In the genomic region with DNA sequence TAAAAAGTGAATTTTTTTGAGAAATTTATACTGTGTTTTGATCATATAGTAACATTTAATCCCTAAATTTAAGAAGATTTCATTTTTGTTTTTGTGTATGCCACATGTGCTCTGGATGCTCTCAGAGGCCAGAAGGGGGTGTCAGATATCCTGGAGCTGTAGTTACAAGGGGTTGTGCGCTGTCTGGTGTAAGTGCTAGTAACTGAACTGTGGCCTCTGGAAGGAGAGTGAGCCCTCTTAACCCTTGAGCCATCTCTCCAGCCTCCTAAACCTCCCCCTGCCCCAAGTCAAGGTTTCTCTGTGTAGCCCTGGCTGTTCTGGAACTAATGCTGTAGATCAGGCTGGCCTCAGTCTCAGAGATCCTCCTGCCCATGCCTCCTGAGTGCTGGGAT, we compare ENCODE assay signal across 17 mouse cellular contexts.
"Had no signal": no experiment of that assay in that cellular context is flagged by ENCODE, and none has a peak within 500 bp of the region (broad histone marks: within the 10 kb centered on the region; RNA-seq: fewer than 3 reads in every experiment).

No protein-coding gene starts in this region.

- ATAC-seq: hindbrain, postnatal 0 days; intestine, embryonic 16.5 days; liver, embryonic 12.5 days had no signal

- H3K27me3 ChIP-seq: heart, embryonic 13.5 days; heart, embryonic 15.5 days; hindbrain, embryonic 13.5 days; hindbrain, embryonic 15.5 days; kidney, embryonic 15.5 days; limb, embryonic 13.5 days; limb, embryonic 15.5 days; liver, embryonic 12.5 days had no signal

- H3K9me3 ChIP-seq: heart, embryonic 13.5 days; heart, embryonic 15.5 days; hindbrain, embryonic 13.5 days; hindbrain, embryonic 15.5 days; kidney, embryonic 15.5 days; limb, embryonic 13.5 days; limb, embryonic 15.5 days; liver, embryonic 12.5 days had no signal

- H3K27ac ChIP-seq: gastrocnemius, adult 2 months; heart, adult 2 months; heart, embryonic 13.5 days; heart, embryonic 15.5 days; hindbrain, embryonic 13.5 days; hindbrain, embryonic 15.5 days; hindbrain, postnatal 0 days; kidney, embryonic 15.5 days; kidney, postnatal 0 days; limb, embryonic 13.5 days; limb, embryonic 15.5 days; liver, embryonic 12.5 days; liver, embryonic 14.5 days had no signal

- H3K9ac ChIP-seq: heart, embryonic 13.5 days; heart, embryonic 15.5 days; hindbrain, embryonic 13.5 days; hindbrain, embryonic 15.5 days; kidney, embryonic 15.5 days; limb, embryonic 13.5 days; limb, embryonic 15.5 days; liver, embryonic 12.5 days; liver, embryonic 14.5 days had no signal

- H3K36me3 ChIP-seq: heart, embryonic 13.5 days; heart, embryonic 15.5 days; hindbrain, embryonic 13.5 days; hindbrain, embryonic 15.5 days; kidney, embryonic 15.5 days; limb, embryonic 13.5 days; limb, embryonic 15.5 days; liver, embryonic 12.5 days had no signal

- H3K4me2 ChIP-seq: heart, embryonic 11.5 days; heart, embryonic 13.5 days; hindbrain, embryonic 13.5 days; hindbrain, embryonic 15.5 days; kidney, embryonic 15.5 days; limb, embryonic 13.5 days; limb, embryonic 15.5 days; liver, embryonic 12.5 days had no signal

- DNase-seq: gastrocnemius, postnatal 25 days; layer of hippocampus, postnatal 36 days had no signal

- H3K4me3 ChIP-seq: gastrocnemius, adult 2 months; heart, adult 2 months; heart, embryonic 13.5 days; heart, embryonic 15.5 days; hindbrain, embryonic 13.5 days; hindbrain, embryonic 15.5 days; kidney, embryonic 15.5 days; limb, embryonic 13.5 days; limb, embryonic 15.5 days; liver, embryonic 12.5 days had no signal
